Mouse (Mus musculus): ENCODE measurements around the gene Agbl2.

Agbl2 gene

GRCm38 (mm10) chr2:90782458-90782857 lies at the start of gene Agbl2:
TSS of gene Agbl2 (plus strand) at chr2:90782727.
- in situ Hi-C loops (cut with MboI, MseI) = no loop called here

DNA sequence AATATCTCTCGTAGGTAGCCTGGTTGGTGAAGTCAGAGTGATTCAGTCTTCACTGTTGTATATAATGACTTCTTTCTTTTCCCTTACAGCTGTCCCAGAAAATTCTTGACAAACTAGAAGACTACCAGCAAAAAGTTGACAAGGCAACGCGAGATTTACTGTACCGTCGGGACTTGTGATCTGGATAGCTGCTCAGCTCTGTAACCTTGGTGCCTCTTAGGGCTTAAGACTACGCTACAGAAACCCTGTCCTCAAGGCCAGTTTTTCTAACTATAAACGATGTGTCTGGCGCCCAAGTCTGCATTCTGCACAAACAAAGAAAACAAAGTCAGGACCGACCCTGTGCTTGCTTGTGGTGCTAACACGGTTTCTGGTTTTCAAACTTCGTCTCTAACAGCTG lies 47.2 kb upstream of the Agbl2 start:
- in situ Hi-C loops (cut with MboI, MseI) = loop anchor here (25.0 kb wide), 1 partner anchor 1677 kb away; the partner anchor contains the start of gene Mapk8ip1

- in situ Hi-C loops (cut with MboI, MseI) = loop anchor here (25.0 kb wide), 1 partner anchor 1674 kb away; the partner anchor contains the start of gene Mapk8ip1
Measured at GRCm38 (mm10) chr2:90738801-90739200, 43.7 kb upstream of the Agbl2 start.

DNA sequence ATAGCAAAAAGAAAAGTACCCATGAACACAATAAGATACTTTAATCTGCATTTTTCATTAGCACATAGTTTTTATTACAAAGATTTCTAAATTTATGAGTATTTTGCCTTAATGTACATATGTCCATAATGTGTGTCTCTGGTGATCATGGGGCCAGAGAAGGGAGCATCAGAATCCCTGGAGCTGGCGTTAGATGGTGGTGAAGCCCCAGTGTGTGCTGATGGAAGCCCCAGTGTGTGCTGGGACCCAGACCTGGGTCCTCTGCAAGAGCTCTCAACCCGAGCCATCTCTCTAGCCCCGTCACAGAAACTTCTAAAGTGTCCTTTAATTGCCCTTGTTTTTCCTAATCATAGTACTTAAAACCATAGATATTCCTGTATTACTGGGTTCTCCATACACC lies 43.2 kb upstream of the Agbl2 start:
- in situ Hi-C loops (cut with MboI, MseI) = loop anchor here (25.0 kb wide), 1 partner anchor 1673 kb away; the partner anchor contains the start of gene Mapk8ip1

DNA sequence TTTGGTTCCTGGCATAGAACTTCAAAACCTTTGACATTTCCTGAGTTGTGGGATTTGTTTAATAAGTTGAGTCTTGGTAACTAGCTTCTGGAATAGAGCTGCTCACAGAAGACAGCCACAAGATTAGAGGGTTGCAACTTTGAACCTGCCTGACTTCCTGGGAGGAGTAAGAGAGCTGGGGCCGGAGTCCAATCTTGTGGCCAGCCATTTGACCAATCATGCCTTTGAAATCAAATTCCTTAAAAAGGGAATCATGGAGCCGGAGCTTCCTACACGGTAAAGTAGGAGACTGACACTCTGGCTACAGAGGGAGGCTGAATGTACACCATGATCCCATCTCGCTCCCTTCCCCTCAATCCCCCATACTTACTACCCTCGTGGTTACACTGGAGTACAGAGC lies 42.6 kb upstream of the Agbl2 start:
- in situ Hi-C loops (cut with MboI, MseI) = loop anchor here (25.0 kb wide), 1 partner anchor 1672 kb away; the partner anchor contains the start of gene Mapk8ip1

DNA sequence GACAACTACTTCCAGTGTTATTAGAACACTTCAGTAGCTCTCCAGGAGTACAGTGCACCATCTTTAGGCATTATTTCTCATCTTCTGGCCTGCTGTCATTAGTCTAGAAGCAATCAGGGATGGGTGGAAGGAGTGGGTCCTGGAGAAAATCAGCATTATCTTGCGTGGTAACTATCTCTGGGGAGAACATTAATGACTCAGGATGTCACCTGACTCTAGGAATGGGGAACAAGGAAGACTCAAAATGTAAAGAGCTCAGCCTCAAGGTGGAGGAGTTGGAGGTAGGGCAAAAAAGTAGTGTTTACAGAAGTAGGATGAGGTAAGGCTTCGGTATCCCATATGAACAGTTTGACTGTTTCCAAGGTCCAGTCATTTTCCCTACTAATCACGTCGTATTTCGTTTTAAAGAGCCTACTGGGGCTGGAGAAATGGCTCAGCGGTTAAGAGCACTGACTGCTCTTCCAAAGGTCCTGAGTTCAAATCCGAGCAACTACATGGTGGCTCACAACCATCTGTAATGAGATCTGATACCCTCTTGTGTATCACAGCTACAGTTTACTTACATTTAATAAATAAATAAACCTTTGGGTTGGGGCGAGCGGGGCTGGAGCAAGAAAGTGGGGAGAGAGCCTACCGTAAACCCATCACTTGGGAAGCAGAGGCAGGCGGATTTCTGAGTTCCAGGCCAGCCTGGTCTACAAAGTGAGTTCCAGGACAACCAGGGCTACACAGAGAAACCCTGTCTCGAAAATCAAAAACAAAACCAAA lies 38.1 kb upstream of the Agbl2 start:
- in situ Hi-C loops (cut with MboI, MseI) = loop anchor here (25.0 kb wide), 1 partner anchor 1668 kb away; the partner anchor contains the start of gene Mapk8ip1

DNA sequence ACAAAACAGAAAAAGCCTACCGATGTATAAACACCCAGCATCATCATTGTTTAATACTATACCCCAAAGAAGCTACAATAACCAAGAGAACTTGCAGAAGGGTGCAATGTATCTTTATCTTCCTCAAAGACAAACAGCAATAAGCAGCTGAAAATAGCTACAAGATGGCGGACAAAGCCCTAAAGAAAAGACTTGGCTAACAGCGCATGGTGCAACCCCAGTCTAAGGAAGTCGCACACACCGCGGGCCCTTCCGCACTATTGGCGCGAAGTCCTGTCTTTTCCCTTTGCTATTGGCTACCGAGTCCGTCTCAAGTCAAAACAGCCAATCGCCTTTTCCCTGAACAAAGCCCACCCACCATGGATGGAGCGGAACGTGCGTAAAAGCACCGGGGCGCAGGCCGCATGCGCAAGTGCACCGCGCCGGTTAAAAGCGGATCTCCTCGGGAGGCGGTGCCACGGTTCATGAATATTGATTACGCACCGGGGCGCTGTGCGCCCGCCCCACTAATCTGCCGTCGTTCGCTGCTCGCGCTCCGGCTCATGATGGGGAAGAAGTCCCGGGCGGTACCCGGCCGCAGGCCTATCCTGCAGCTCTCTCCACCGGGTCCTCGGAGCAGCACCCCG lies 37.4 kb upstream of the Agbl2 start, which contains the start of gene Fnbp4:
Gene Fnbp4 (plus strand): TSS at position 318 of the 626 bp plus-strand sequence.
- in situ Hi-C loops (cut with MboI, MseI) = loop anchor here (25.0 kb wide), 1 partner anchor 1667 kb away; the partner anchor contains the start of gene Mapk8ip1

DNA sequence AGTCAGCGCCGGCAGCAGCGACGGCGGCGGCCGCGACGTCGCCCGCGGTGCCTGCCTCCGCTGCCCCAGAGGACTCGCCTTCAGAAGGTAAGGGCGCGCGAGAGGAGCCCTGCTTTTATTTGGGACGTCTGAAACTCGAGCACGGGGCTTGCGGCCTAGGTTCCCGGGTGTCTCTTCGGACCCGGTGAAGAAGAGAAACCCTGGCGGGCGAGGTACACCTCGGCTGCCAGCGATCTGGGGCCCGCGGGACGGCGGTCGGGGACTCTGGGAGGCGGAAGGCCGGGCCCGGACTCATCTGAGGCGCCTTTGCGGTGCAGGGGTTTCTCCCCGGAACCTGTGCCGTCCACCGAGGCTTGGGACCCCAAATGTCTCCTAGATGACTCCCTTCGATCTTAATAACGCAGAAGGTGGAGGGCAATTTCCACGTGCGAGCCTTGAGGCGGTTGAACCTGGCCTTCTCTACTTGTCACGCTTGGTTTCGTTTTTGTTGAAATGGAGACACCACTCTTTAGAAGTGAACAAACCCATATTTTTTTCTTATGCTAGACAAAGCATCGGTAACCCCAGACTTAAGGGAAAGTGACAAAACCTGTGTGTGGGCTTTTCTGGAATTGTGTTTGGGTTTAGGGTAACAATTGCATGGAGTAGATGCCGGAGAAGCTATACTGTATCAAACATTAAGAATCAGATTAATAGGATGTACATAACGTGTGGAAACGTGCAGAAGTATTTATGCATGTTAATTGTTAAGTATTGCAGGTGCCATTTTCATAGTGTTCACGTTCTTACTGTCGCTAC lies 36.6 kb upstream of the Agbl2 start:
- in situ Hi-C loops (cut with MboI, MseI) = loop anchor here (25.0 kb wide), 1 partner anchor 1666 kb away; the partner anchor contains the start of gene Mapk8ip1

- in situ Hi-C loops (cut with MboI, MseI) = loop anchor here (25.0 kb wide), 1 partner anchor 1666 kb away; the partner anchor contains the start of gene Mapk8ip1
Measured at GRCm38 (mm10) chr2:90746538-90746865, 36.0 kb upstream of the Agbl2 start.

- in situ Hi-C loops (cut with MboI, MseI) = loop anchor here (25.0 kb wide), 1 partner anchor 1665 kb away; the partner anchor contains the start of gene Mapk8ip1
Measured at GRCm38 (mm10) chr2:90747131-90747530, 35.4 kb upstream of the Agbl2 start.

DNA sequence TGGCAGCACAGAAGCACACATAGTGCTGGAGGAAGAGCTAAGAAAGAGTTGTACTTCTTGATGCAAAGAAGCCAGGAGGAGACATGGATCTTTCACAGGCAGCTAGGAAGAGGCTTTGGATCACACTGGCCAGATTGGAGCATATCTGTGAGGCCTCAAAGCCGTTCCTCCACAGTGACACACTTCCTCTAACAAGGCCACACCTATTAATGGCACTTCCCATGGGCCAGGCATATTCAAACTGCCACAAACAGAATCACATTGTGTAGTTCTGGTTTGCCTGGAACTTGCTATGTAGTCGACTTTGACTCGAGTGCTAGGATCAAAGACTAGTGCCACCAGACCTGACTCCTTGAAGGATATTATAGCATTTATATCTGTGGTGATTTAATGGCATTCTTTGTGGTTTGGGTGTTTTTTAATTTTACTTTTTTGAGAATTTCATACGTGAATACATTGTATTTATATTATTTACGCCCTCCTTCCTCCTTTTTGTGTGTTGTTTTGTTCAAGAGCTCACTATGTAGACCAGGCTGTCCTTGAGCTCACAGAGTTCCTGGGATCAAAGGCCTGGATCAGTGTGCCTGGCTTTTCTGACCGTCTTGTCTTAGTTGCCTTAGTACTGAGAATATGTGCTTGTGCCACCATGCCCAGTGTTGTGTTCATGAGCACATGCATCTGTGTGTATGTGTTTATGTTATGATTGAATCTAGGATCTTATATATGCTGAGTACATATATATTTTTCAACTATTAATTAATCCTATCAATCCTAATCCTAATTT lies 32.7 kb upstream of the Agbl2 start:
- in situ Hi-C loops (cut with MboI, MseI) = loop anchor here (25.0 kb wide), 2 partner anchors 837 to 1662 kb away; partner anchors contain the start of gene Mapk8ip1

DNA sequence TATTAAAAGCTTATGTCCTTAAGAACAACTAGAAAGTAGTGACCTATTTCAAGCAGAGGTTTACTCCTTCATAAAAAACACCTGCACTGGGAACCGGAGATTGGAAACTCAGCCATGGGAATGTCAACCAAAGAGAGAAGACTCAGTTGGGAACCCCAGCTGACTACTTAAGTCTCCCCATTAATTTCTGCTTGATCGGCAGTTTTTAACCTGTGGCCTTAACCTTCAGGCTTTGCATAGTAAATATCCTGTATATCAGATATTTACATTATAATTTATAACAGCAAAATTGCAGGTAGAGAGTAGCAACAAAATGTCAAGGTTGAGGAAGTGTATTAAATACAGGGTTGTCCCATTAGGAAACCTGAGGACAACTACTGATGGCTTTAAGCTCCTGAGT lies 29.0 kb upstream of the Agbl2 start:
- in situ Hi-C loops (cut with MboI, MseI) = loop anchor here (25.0 kb wide), 1 partner anchor 834 kb away; no protein-coding TSS in a partner anchor

GRCm38 (mm10) chr2:90754188-90754587 lies 28.3 kb upstream of the Agbl2 start:
- in situ Hi-C loops (cut with MboI, MseI) = loop anchor here (25.0 kb wide), 1 partner anchor 833 kb away; no protein-coding TSS in a partner anchor

GRCm38 (mm10) chr2:90765123-90765522 lies 17.4 kb upstream of the Agbl2 start:
- in situ Hi-C loops (cut with MboI, MseI) = loop anchor here (25.0 kb wide), 1 partner anchor 822 kb away; no protein-coding TSS in a partner anchor

- in situ Hi-C loops (cut with MboI, MseI) = no loop called here
Measured at GRCm38 (mm10) chr2:90781323-90781722, 1.2 kb upstream of the Agbl2 start.

DNA sequence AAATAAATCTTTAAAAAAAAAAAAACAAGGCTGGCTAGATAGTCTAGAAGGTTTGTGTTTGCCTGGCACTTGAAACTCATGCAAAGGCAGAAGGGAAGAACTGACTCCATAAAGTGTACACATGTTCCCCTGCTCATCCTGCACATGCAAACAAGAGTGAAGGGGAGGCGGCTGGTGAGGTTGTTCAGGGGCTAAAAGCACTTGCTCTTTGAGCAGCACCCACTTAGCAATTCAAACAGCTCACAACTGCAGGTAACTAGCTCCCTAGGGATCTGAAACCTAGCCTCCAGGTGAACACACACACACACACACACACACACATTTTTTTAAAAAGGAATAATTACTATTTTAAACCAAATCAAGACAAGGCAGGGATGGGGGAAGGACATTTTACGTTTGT lies 589 bp upstream of the Agbl2 start:
- in situ Hi-C loops (cut with MboI, MseI) = no loop called here

GRCm38 (mm10) chr2:90782901-90783486 lies 467 bp downstream of the Agbl2 start:
- in situ Hi-C loops (cut with MboI, MseI) = no loop called here

DNA sequence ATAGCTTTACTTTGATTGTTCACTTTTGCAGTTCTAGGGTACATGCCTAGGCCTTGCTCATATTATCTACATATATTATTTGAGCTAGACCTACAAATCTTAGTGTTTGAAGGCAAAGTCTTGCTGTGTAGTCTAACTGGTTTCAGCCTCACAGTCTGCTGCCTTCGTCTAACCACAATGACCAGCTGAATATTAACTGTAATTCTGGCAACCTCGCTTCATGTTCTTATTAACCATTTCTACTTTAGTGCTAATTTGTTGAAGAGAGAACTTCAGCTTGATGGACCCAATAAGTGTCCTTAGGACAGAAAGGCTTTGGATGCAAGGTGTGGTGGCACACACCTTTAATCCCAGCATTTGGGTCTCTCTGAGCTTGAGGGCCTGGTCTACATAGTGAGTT lies 5.6 kb downstream of the Agbl2 start:
- in situ Hi-C loops (cut with MboI, MseI) = no loop called here

DNA sequence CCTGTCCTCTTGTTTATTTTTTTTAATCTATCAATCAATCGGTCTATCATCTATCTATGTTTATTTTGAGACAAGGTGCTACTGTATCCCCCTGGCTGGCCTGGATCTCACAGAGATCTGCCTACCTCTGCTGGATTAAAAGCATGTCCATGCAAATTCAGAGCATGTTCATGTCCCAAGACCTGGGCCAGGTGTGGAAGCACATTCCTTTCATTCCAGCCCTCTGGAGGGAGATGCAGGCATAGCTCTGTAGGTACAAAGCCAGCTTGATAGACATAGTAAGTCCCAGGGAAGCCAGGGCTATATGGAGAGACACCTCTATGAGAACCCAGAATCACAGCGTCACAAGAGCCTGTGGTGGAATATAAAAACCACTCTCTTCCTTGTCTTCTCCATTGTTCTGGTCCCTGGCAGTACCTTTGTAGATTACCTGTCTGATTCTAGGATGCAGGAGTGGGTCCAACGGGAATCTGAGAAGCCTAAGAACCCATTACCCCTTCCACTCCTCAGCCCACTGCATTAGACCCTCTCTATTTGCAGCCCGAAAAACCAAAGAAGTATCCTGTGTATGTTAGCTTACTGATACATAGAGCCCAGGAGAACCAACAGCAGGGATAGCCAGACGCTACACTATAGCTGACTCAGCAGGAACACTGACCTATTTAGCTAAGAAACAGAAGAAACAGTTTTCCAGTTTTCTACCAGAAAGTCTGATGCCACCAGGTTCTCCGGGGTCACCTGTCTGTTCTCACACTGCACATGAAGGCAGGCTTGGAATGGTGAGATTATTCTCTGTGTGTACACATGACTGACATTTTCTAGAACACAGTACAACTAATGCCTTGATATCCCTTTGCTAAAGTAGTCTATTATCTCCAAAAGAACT lies 26.0 kb downstream of the Agbl2 start:
- in situ Hi-C loops (cut with MboI, MseI) = no loop called here

Data from T-helper 2 cell (primary cell).